Mouse (Mus musculus): ENCODE measurements at regions not wholly inside any gene's neighbourhood (a gene's known extent, or its start where the extent isn't known, plus 50 kb on each side); places are given as distances from the start of the nearest gene placed in this dataset.
A peak's percentile ranks its signal among the peaks of the same experiment; 100 is the strongest.

DNA sequence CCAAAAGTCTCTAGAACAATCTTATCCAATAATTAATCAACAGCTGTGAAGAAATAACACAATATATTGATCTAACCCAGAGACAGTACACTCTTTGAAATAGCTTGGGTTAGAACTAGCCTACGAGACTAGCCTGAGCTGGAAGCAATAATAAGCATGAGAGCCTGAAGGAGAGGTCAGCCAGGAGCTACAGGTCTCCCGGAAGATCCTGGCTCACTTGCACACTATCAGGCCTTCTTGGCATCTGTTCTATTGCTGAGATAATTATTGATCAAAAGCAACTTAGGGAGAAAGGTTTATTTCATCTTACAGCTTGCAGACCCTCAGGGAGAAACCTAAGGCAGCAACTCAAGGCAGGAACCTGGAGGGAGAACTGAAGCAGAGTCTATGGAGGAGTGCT lies 64.0 kb upstream of the Hes1 start:
- Histone ChIP-seq H3K9ac (no peak overlapping the region), H3K4me2 (no peak overlapping the region), H3K27me3 (no peaks in the 10 kb centered on the region), H3K36me3 (no peaks in the 10 kb centered on the region), H3K9me3 (replicated peaks) (no peaks in the 10 kb centered on the region), H3K27ac (no peak overlapping the region), H3K4me1 (replicated peaks) (peaks cover 21% of the 10 kb centered on the region), H3K4me3 (no peak overlapping the region)
- WGBS: 70% methylated on average over 2 of the region's 2 CpGs
- ATAC-seq (replicated peaks; ENCODE audit: insufficient number of reproducible peaks, insufficient read depth, low FRiP score, low read depth): no peak

DNA sequence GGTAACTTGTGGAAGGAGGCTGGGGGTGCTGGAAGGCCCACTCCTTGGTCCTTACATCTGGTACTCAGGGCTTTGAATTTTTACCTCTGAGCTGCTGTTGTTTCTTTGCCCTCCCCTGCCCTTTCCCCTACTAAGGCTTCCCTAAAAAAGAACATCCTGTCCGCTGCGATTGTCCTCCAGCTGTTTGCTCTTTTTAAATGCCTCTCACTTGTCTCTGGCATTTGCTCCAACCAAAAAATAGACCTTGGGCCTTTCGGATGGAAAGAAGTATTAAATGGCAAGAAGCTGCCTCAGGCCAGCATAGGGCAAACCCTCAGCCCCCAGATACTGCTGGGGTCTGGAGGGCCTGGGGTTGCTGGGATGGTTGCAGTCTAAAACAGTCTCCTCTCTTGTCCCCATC lies 59.1 kb upstream of the Hes1 start:
- Histone ChIP-seq H3K4me3 (no peak overlapping the region), H3K9me3 (replicated peaks) (no peaks in the 10 kb centered on the region), H3K27ac (no peak overlapping the region), H3K9ac (no peak overlapping the region), H3K36me3 (no peaks in the 10 kb centered on the region), H3K4me2 (no peak overlapping the region), H3K27me3 (0 out of 2 replicates have a peak, but pooled peaks cover 3% of the 10 kb centered on the region), H3K4me1 (replicated peaks) (peaks cover 29% of the 10 kb centered on the region)
- 65% methylated on average over 3 of the region's 3 CpGs for WGBS
- ATAC-seq (replicated peaks; ENCODE audit: insufficient number of reproducible peaks, insufficient read depth, low FRiP score, low read depth): no peak

GRCm38 (mm10) chr16:30006826-30007225 lies 57.4 kb upstream of the Hes1 start:
- Histone ChIP-seq H3K27me3 (0 out of 2 replicates have a peak, but pooled peaks cover 3% of the 10 kb centered on the region), H3K4me1 (replicated peaks) (peaks cover 29% of the 10 kb centered on the region), H3K9me3 (replicated peaks) (no peaks in the 10 kb centered on the region), H3K4me3 (no peak overlapping the region), H3K4me2 (no peak overlapping the region), H3K27ac (no peak overlapping the region), H3K36me3 (no peaks in the 10 kb centered on the region), H3K9ac (no peak overlapping the region)
- no peak for ATAC-seq (replicated peaks; ENCODE audit: insufficient number of reproducible peaks, insufficient read depth, low FRiP score, low read depth)
- WGBS: 74% methylated on average over 4 of the region's 4 CpGs

- no peaks in the 10 kb centered on the region for H3K36me3 ChIP-seq
- peaks cover 25% of the 10 kb centered on the region for H3K4me1 ChIP-seq (replicated peaks)
- H3K4me3 ChIP-seq: peak overlapping the region; percentile 55
- peak; percentile 96 for ATAC-seq (replicated peaks; ENCODE audit: insufficient number of reproducible peaks, insufficient read depth, low FRiP score, low read depth)
- H3K27me3 ChIP-seq: 0 out of 2 replicates have a peak, but pooled peaks cover 3% of the 10 kb centered on the region
- H3K27ac ChIP-seq: peak overlapping the region; percentile 96
- WGBS: 1% methylated on average over 52 of the region's 62 CpGs
- peak overlapping the region; percentile 66 for H3K9ac ChIP-seq
- no peaks in the 10 kb centered on the region for H3K9me3 ChIP-seq (replicated peaks)
- peak overlapping the region; percentile 92 for H3K4me2 ChIP-seq
Measured at GRCm38 (mm10) chr16:30008451-30009357, 55.5 kb upstream of the Hes1 start.

DNA sequence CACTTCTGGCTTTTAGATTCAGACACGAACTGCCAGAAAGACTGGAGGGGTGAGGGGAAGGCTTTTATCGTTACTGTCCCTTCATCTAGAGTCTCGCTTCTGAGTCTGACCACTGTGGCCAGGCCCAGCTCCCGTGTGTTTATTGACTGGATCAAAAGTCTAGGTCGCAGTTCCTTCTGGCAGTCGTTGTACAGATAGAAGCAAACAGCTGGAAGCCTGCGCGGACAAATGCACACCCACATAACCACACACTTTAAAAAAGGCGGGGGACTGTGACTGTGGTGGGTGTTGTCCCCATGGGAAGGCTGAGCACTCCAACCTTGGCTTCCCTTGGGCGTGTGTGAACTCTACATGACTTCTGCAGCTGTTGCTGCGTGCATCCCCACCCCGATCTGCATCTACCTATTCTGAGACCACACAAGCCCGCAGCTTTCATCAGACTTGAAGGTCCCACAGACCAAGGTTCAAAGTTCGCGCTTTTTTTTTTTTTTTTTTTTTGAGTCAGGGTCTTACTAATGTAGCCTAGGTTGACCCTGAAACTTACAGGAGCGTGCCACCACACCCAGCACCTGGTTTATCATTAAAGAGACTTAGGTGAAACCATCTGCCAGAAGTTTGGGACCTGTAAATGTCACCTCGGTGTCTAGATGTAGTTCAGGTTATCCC lies 54.5 kb upstream of the Hes1 start:
- no peaks in the 10 kb centered on the region for H3K9me3 ChIP-seq (replicated peaks)
- peak overlapping the region; percentile 92 for H3K4me2 ChIP-seq
- 16% methylated on average over 17 of the region's 17 CpGs for WGBS
- H3K27ac ChIP-seq: peak overlapping the region; percentile 96
- H3K36me3 ChIP-seq: no peaks in the 10 kb centered on the region
- 0 out of 2 replicates have a peak, but pooled peaks cover 3% of the 10 kb centered on the region for H3K27me3 ChIP-seq
- H3K4me3 ChIP-seq: peak overlapping the region; percentile 55
- peak overlapping the region; percentile 66; the same call in 1 of the 2 replicates for H3K9ac ChIP-seq
- no peak for ATAC-seq (replicated peaks; ENCODE audit: insufficient number of reproducible peaks, insufficient read depth, low FRiP score, low read depth)
- peaks cover 27% of the 10 kb centered on the region for H3K4me1 ChIP-seq (replicated peaks)

GRCm38 (mm10) chr16:30013123-30013522 lies 51.1 kb upstream of the Hes1 start:
- Histone ChIP-seq H3K27ac (no peak overlapping the region), H3K4me3 (no peak overlapping the region), H3K9ac (no peak overlapping the region), H3K9me3 (replicated peaks) (no peaks in the 10 kb centered on the region), H3K4me2 (no peak overlapping the region), H3K36me3 (no peaks in the 10 kb centered on the region), H3K27me3 (0 out of 2 replicates have a peak, but pooled peaks cover 2% of the 10 kb centered on the region), H3K4me1 (replicated peaks) (peaks cover 17% of the 10 kb centered on the region)
- no peak for ATAC-seq (replicated peaks; ENCODE audit: insufficient number of reproducible peaks, insufficient read depth, low FRiP score, low read depth)
- WGBS: 55% methylated on average over 2 of the region's 2 CpGs

- Histone ChIP-seq H3K9ac (no peak overlapping the region), H3K4me3 (no peak overlapping the region), H3K4me2 (no peak overlapping the region), H3K9me3 (replicated peaks) (no peaks in the 10 kb centered on the region), H3K27me3 (0 out of 2 replicates have a peak, but pooled peaks cover 3% of the 10 kb centered on the region), H3K27ac (no peak overlapping the region), H3K36me3 (no peaks in the 10 kb centered on the region), H3K4me1 (replicated peaks) (peaks cover 11% of the 10 kb centered on the region)
- no peak for ATAC-seq (replicated peaks; ENCODE audit: insufficient number of reproducible peaks, insufficient read depth, low FRiP score, low read depth)
- WGBS: 80% methylated on average over 9 of the region's 9 CpGs
Measured at GRCm38 (mm10) chr16:30013943-30014342, 50.2 kb upstream of the Hes1 start.

All from heart, embryonic 15.5 days (tissue).